Mouse (Mus musculus): ENCODE measurements at regions not wholly inside any gene's neighbourhood (a gene's known extent, or its start where the extent isn't known, plus 50 kb on each side); places are given as distances from the start of the nearest gene placed in this dataset.

DNA sequence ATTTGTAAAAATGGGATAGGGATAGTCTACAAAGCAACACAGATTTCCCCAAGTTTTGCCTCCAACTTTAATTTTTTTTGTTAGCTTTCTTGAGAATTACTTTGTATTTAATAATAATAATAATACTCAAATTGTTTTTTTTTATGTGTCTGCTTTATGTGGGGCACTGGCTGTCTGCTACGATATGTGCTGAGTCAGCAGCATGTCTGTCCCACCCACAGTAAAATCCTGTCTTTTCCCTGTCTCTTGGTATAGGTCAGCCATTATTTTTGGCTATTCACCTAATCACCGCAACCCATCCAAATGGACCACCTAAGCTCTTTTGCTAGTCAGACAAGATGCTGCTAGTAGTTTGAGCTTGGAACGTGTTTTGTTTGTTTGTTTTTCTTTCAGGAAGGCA, 473.0 kb downstream of the Hs3st4 start:
- DNase-seq (ENCODE audit: extremely low spot score, low read depth, low spot score), result no peak

DNA sequence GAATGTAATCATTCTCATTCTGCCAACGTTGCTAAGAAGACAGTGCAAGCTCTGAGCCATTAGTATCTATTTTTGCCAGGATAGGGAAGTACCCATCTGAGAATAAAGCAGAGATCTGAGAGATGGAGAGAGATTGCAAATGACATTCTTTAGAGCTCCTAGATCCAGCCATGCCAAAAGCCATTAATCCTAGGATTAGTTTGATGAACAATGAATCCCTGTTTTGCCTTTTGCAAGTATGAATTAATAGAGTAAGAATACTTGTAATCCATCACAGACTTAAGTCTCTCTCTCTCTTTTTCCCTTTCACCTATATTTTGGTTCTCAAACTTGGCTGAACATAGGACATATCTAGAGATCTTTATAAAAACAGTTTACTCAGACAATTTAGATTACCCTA, 504.7 kb downstream of the Hs3st4 start:
- no peak for DNase-seq (ENCODE audit: extremely low spot score, low read depth, low spot score)

DNA sequence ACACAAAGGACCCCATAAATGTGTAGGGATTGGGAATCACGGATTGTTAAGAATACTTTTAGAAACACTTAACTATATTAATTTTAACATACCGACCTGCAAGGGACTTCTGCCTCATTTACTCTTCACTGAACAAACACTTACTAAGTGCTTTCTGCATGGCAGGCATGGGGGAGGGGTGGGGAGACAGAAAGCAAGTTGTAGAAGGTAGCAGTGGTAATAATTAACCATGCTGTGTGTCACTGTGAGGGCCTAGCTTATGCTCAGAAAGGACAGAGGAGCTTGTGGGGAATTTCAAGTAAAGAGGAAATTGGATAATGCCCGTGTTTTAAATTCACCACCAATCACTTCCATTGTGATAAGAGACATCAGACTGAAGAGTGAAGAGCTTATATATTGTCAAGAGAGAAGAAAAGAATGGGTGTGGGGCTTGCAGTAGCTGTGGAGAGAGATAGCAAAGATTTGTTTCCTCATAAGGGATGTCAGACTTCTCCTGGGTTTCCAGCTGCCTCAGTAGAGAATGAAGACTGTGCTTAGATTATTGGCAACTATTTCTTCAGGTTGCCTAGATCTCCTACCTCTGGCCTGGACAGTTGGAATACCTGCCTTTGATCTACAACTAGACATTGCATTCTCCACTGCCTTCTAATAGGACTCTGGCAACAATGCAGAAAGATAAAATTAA, 508.6 kb downstream of the Hs3st4 start:
- DNase-seq (ENCODE audit: extremely low spot score, low read depth, low spot score), result no peak

DNA sequence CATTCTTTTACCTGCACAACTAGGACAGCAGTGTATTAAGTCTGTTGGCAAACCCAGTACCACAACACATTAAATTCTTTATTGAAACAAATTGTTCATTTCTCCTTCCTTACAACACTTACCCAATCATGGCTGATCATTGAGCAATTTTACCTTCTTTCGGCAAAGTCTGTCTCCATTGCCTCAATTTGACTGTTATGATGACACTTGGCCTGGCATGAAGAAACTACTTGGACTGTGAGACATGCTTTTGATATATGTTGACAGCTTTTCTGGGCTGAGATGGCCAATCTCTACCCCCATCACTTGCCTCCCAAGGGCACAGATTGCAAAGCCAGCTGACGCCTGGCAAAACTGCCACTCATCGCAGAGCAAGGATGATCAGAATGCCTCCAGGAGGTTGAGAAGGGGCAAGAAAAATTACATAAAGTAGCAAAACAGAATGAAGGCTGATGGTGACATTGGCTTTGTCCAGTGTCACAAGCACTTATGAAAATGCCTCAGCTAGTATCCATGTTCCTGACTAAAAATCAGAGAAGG, 509.3 kb downstream of the Hs3st4 start:
- no peak for DNase-seq (ENCODE audit: extremely low spot score, low read depth, low spot score)

DNA sequence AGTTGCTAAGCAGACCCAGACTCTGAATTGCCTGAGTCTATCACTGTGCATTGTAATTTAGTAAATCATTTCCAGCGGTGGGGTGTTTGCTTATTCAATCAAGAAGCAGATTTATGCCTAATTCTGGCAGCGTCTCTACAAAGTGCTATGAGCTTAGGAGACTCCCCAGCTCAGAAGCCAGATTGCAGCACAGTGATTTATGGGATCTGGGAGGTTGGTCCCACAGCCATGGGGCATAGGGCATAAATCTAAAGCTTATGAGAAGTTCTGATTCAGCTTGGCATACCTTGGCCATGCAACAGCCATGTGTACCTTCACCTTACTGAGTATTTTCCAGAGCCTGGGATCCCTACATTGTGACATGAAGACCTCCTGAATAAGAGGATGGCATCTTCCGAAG, 518.0 kb downstream of the Hs3st4 start:
- DNase-seq (ENCODE audit: extremely low spot score, low read depth, low spot score), result no peak

DNA sequence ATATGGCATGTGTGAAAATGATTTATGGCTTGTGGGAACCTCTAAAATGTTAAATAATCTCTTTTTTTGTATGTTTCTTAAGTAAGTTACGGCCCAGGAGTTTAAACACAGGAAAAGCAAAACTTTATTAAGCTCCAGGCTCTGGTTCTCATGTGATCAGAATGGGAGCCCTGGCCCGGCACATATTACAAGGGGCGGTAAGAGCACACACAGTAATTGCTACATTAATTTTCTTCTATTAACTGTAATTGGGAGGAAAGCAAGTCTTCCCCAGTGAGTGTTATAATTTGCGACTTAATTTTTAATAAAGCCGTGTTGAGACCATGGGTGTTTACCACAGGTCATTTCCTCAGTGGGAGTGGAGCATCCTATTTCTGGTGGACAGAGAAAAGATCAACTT, 520.1 kb downstream of the Hs3st4 start:
- DNase-seq (ENCODE audit: extremely low spot score, low read depth, low spot score), result no peak

DNA sequence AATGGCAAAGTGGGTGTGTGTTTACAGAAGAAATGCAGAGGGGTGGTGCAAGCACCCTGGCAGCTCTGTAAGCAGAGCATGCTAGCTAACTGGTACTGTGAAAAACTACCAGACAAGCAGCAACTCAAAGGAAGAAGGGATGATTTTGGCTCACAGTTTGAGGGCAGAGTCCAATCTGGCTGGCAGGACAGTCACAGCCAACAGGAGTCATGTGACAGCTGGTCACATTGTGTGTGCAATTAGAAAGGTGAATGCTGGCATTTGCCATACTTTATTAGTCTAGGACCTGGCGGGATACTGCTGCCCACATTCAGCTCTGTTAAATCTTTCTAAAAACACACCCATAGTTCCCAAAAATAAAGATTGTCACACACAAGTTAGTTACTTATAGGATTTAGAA, 566.4 kb downstream of the Hs3st4 start:
- no peak for DNase-seq (ENCODE audit: extremely low spot score, low read depth, low spot score)

DNA sequence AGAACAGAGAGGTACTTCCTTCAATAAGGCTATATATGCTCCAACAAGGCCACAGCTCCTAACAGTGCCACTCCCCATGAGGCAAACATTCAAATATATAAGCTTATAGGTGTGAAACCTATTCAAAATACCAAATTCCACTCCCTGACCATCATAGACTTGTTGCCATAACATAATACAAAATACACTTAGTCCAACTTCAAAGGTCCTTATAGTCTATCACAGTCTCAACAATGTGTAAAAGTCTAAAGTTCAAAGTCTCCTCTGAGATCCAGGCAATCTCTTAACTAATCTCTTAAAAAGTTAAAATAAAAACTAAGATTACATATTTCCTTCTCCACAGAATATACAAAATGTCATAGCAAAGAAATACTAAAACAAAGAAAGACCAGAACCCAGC, 574.5 kb downstream of the Hs3st4 start:
- no peak for DNase-seq (ENCODE audit: extremely low spot score, low read depth, low spot score)

DNA sequence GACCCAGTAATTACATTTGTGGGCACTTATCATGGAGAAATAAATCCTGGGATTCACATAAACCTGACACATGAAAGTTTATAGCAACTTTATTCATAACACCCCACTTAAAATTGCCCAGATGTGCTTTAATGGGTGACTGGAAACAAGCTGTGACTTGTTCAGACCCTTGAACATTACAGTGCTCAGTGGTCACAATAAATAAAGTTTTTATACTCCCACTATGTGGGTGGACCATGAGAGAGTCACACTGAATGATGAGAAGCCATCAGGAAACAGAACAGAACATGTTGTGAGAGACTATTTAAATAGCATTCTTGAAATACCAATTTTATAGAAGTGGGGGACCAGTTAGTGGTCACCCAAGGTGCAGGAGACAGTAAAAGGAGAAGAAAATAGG, 588.1 kb downstream of the Hs3st4 start:
- no peak for DNase-seq (ENCODE audit: extremely low spot score, low read depth, low spot score)

DNA sequence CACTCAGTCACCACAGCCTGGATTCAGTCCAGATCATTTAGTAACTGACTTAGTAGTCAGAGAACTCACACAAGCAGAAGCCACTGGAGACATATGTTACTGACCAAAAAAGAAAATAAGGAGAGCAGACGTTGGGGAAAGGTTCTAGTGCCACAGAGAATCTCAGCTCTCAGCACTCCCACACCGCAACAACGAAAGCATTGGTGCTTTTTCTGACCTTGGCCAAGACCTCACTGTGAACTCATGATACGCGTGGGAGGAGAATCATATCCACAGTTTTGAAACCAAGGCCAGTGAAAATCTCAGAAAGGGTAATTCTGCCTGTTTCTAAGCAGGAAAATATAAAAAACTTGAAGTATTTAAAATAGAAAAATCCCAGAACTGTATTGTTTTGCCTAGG, 591.0 kb downstream of the Hs3st4 start:
- no peak for DNase-seq (ENCODE audit: extremely low spot score, low read depth, low spot score)

DNA sequence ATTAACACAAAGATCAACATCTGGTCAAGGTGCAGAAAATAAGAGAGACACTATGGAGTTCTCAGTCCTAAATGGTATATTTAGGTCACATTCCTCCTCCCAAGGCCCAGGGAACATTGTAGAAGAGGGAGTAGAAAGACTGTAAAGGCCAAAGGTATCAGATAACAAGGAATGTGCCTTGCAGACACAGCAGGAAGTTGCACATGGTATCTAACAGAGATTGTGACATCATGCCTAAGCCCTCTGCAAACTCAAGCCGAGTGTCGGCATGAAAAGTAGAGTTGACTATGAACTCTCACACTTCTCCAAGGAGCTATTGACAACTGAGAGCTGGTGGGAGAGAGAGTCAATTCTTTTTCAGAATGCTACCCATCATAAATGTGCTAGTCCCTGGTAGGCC, 598.7 kb downstream of the Hs3st4 start:
- no peak for DNase-seq (ENCODE audit: extremely low spot score, low read depth, low spot score)

DNA sequence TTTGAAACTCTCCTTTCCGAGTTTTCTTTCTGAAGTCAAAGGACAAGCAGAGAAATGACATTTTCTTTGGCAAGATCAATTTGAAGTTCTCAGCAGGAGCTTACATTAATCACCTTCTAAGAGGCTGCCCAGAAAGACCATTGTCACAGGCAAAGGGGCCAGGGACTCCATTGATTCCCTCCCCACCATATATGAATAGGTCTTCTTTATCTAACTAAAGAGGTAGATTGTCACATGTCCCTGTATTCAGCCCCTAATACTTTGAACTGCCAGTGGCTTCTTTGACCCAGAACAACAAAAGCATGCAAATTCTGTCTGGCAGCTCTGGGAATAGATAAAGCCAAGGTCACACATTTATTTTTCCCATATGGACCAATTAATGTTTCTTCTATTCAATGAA, 602.6 kb downstream of the Hs3st4 start:
- no peak for DNase-seq (ENCODE audit: extremely low spot score, low read depth, low spot score)

DNA sequence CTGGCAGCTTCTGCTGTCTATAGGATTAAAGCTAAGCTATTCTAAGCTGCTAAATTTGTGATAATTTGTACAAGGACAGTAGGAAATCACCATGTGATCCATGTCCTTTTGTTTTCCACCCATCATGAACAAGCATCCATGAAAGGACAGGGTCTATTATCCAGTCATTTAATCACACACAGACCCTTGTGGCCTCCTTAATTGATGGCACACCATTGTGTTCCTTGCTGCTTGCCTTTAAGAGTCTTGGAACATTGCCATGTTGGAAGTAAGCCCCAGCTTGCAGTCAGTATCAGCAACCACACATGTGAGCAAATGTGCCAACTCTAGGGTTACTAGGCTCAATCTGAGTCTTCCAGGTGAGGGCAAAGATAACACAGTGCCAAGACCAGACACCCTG, 608.7 kb downstream of the Hs3st4 start:
- no peak for DNase-seq (ENCODE audit: extremely low spot score, low read depth, low spot score)

DNA sequence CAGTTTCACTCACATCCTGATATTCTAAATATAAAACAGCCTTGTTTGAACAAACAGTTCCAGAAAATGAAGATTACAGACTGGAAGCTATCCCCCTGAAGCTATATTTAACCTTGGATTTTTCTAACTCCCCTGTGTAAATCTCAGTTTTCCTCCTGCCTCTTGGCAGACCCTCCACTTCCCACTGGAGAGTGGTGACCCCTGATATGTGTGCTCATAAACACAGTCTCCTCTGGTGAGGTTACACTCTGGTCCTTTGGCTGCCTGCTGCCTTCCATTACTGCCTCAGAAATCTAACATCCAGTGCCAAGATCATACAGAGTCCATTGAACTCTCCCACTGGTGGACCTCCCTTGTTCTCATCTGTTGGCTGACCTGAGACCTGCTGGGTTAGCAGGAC, 610.8 kb downstream of the Hs3st4 start:
- no peak for DNase-seq (ENCODE audit: extremely low spot score, low read depth, low spot score)

DNA sequence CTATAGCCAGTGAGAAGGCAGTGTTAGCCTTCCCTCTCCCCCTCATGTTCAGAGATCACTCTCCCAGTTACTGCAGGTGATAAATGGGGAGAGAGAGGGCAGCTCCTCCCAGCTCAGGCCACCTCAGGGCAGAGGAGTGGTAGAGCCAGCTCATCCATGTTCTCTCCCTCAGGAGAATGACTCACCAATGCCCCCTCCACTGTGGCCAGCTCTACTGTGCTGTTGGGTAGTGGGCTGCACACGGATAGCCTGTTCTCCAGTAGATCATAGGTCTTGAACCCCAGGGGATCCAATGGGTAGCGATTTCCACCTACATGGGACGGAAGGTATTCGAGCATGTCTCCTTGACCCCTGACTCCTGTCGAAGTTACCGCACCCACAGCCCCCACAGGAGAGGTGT, 618.1 kb downstream of the Hs3st4 start:
- DNase-seq (ENCODE audit: extremely low spot score, low read depth, low spot score), result no peak

DNA sequence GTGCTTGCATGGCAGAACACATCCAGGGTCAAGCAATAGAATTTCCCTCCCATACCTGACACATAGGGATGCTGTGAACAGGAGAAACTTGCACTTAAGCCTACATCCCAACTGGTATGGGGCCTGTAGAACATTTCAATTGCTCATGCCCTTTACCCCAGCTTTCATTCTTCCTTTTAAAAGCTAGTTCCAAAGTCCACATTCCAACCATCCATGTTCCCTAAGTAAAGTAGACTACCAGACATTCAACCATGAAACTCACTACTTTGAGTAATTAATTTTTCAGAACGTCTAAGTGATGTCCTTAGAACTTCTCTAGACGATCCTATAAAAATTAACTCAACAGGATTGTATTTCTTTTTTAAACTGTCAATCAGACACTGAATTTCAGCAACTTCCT, 621.9 kb downstream of the Hs3st4 start:
- DNase-seq (ENCODE audit: extremely low spot score, low read depth, low spot score), result no peak

DNA sequence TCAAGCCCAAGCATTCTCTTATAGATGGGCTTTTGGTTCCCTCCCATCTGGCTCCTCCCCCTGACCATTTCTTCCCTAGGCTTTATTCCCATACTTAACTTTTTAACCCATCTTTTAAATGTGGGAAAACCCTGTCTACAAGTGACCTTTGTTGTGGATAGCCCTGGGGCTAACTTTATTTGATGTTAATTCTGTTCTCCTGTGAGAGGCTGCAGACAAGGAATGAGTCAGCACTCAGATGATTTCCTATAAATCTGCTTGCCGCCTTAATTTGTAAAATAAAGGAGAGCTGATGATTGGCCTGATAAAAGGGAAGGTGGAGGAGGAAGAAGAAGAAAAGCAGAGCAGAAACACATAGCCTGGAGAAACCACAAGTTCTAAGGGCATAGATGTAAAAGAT, 623.3 kb downstream of the Hs3st4 start:
- DNase-seq (ENCODE audit: extremely low spot score, low read depth, low spot score), result no peak

DNA sequence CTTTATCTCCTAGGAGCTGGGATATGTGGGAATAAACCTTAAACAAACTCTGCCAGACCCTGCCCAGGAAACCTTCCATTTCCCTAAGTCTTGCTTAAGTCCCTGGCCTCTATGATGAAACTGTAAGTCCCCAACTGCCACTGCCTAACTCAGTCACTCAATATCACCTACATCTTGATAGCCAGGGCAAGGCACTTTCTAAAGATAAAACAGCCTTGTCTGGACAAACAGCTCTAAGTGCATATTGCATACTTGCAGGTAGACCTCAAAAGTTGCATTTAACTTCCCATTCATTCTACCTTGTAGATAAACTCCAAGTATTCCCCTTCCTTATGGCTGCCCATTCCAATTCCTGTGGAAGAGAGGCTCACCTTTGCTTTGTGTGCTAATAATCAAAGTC, 624.4 kb downstream of the Hs3st4 start:
- no peak for DNase-seq (ENCODE audit: extremely low spot score, low read depth, low spot score)

DNA sequence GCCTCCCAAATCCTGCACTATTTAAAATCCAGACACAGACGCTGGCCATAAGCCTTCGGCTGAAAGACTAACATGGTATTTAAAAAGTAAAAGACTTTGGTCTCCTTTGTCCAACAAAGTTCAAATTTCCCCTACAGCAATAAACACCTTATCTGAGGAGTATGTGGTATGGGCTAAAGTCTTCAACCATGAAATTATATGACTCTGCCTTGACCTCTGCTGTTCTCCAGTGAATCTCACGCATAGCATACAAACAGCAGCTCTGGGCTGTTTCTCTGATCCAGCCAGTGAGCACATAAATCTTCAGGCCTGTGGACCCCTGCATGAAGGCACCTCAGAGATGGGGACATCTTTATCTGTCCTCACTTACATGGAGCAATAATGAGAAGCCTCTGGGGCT, 627.8 kb downstream of the Hs3st4 start:
- no peak for DNase-seq (ENCODE audit: extremely low spot score, low read depth, low spot score)

DNA sequence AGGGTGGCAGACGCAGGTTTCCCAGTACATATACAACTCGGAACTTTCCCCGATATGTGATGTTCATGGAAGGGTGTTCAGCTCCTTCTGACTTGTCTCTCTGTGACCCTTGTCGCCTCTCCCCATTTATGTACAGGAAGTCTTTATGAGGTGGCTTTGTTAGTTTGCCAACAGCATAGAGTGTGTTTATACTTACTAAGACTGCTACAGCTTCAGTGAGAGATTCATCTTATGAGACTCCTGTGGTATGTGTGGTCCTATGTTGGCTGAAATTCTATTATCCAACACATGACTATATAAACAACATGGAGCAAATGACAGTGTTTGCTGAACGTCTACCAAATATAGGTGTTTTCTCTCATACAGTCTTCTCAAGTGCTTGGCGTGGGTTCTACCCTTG, 664.5 kb downstream of the Hs3st4 start:
- DNase-seq (ENCODE audit: extremely low spot score, low read depth, low spot score), result no peak

DNA sequence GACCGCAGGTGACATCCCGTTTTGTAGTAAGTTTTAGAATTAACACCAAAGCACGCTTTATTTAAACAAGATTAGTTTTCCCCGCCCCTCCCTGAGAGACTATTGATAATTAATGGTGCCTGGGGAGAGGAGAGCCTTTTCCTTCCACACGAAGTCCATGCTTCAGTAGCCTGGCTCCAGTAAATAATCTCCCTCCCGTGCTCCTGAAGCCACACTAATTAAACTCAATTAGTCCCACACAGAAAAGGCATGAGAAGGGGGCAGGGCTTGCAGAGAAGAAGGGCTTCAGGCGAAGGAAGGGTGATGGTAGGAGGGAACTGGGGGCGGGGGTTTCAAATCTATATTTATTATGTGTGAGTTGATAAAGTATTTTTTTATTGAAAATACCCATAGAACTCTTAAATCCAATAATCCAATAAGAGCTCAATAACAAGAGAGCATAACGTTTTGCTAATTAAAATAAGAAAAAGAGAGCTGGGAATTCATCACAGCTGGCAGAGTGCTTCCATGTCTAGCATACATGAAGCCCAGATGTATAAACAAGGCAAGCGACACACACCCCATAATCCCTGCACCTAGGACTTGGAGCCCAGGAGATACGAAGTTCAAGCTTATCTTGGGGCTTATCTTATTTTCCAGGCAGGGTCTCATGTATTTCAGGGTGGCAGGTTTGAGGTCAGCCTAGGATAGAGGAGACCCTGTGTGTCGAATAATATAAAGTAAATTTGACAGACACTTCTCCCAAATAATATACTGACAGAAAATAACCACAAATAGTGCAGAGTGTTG, 684.7 kb downstream of the Hs3st4 start:
- DNase-seq (ENCODE audit: extremely low spot score, low read depth, low spot score), result no peak

DNA sequence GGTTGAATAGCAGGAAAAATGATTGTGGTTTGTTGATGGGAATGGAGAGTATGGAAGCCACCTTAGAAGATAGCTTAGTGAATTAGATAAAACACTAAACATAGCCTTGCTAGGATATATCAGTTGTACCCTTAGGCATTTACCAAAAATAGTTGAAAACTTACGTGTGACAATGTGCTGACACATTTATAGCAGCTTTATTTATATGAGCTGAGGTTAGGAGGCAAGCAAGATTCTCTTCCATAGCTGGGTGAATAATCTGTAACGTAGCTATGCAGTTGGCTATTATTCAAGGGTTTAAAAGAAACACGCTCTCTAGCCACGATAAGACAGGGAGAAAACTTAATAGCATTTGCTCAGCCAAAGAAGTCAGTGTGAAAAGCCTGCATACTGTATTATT, 685.4 kb downstream of the Hs3st4 start:
- DNase-seq (ENCODE audit: extremely low spot score, low read depth, low spot score), result no peak

DNA sequence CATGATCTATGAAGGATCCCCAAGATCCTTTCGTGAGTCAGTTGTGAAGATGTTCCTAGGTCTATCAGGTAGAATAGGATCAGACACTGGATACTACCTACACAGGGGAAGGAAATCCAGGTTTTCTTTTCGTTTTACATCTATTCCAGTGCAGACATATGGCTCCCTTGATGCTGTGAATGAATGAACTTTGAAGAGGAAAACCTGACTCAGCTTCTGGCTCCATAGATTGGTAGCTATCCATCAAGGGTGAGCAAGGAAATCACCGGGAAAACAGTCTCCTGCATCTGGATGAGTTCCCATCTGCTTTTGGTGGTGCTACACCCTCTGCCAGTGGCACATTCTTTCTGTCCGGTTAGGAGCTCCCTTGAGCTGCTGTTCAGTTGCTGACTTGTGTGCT, 687.8 kb downstream of the Hs3st4 start:
- DNase-seq (ENCODE audit: extremely low spot score, low read depth, low spot score), result no peak
